Mouse (Mus musculus) C2C12 (cell line): ENCODE results near the gene Hsf4.

ENCODE experiments used
- CTCF ChIP-seq: IDR thresholded peaks from one replicate; pipeline ENCODE4 v1.5.1; 2011; ENCODE audit not compliant: control insufficient read depth, insufficient read depth, insufficient read length
- MAX ChIP-seq: IDR thresholded peaks from one replicate; pipeline ENCODE4 v1.6.1; 2011; ENCODE audit warnings: mild to moderate bottlenecking, control low read depth
- MYOD1 ChIP-seq: IDR thresholded peaks from one replicate; pipeline ENCODE4 v1.6.1; 2011; ENCODE audit warnings: low read depth; ENCODE audit not compliant: control insufficient read depth, insufficient read length
- MYOG ChIP-seq: IDR thresholded peaks from one replicate; pipeline ENCODE4 v1.6.1; 2011; ENCODE audit not compliant: control insufficient read depth, insufficient read length; ENCODE audit errors: extremely low read depth
- USF1 ChIP-seq: IDR thresholded peaks from one replicate; pipeline ENCODE4 v1.6.1; 2011; ENCODE audit warnings: low read depth, mild to moderate bottlenecking, control low read depth, moderate library complexity

GRCm38 (mm10) chr8:105303396-105303795, 33.8 kb downstream of the Hsf4 start:
- TF ChIP-seq CTCF (no peak), MAX (no peak), MYOG (no peak), USF1 (no peak), MYOD1 (no peak)
